Mouse (Mus musculus) embryonic facial prominence, embryonic 10.5 days (tissue): ENCODE measurements around the gene Gmcl1. TPM values are rescaled to one million over a fixed set of nuclear protein-coding genes. Genes with fewer than 3 reads are reported as not detected.
A peak's percentile ranks its signal among the peaks of the same experiment; 100 is the strongest.

Source experiments
- DNase-seq: peaks from one replicate; pipeline ENCODE4 v3.0.0-alpha.2; 2017; ENCODE audit warnings: low spot score
- H3K27ac ChIP-seq: fragments of 300-500 bp; sonication (generic); replicated peaks from 2 replicates; pipeline ENCODE4 v1.5.1; 2016; ENCODE audit warnings: mild to moderate bottlenecking
- H3K27me3 ChIP-seq: fragments of 300-500 bp; sonication (generic); replicated peaks from 2 replicates; pipeline ENCODE4 v1.6.1; 2016; ENCODE audit warnings: low read depth, mild to moderate bottlenecking; ENCODE audit not compliant: poor library complexity, severe bottlenecking
- H3K36me3 ChIP-seq: fragments of 300-500 bp; sonication (generic); replicated peaks from 2 replicates; pipeline ENCODE4 v1.6.1; 2016; ENCODE audit warnings: mild to moderate bottlenecking, moderate library complexity
- H3K4me1 ChIP-seq: fragments of 300-500 bp; sonication (generic); 2 replicates; pipeline ENCODE4 v1.6.1; 2016
- H3K4me3 ChIP-seq: fragments of 300-500 bp; sonication (generic); 2 replicates; pipeline ENCODE4 v1.5.1; 2016; ENCODE audit warnings: mild to moderate bottlenecking, moderate library complexity
- H3K9me3 ChIP-seq: fragments of 300-500 bp; sonication (generic); 2 replicates; pipeline ENCODE4 v1.6.1; 2016; ENCODE audit warnings: mild to moderate bottlenecking
- WGBS: fragments of 180-500 bp; shearing (Covaris S2); methylation state at CpG from one replicate; pipeline ENCODE4 v1.1.7; 2016; 5-methylcytosine and 5-hydroxymethylcytosine counted together
- polyA plus RNA-seq: library from polyadenylated mRNA; unstranded; fragments of >200 nt; fragmentation: Nextera tagmentation; extraction: Ambion mirVana; gene quantifications from 2 replicates; pipeline ENCODE4 v1.2.1, GENCODE M21; 2016

Gene Gmcl1
- polyA plus RNA-seq, 1 experiment from 2014 or later = 36.3 TPM

- Histone ChIP-seq H3K9me3 (no peaks in the 10 kb centered on the region), H3K27ac (no peak overlapping the region), H3K4me3 (no peak overlapping the region), H3K36me3 (peaks cover 53% of the 10 kb centered on the region), H3K27me3 (no peaks in the 10 kb centered on the region), H3K4me1 (no peaks in the 10 kb centered on the region)
- no peak for DNase-seq
- 83% methylated on average over 3 of the region's 3 CpGs for WGBS
Measured at GRCm38 (mm10) chr6:86721977-86722376, 11.2 kb downstream of the Gmcl1 start.

- no peak for DNase-seq
Measured at GRCm38 (mm10) chr6:86708072-86708774, 25.0 kb downstream of the Gmcl1 start.

GRCm38 (mm10) chr6:86702577-86702976, 30.6 kb downstream of the Gmcl1 start:
- H3K4me1 ChIP-seq = no peaks in the 10 kb centered on the region
- H3K36me3 ChIP-seq = peaks cover 89% of the 10 kb centered on the region
- no peak for DNase-seq
- H3K27ac ChIP-seq = no peak overlapping the region
- 89% methylated on average over 9 of the region's 9 CpGs for WGBS
- H3K27me3 ChIP-seq = no peaks in the 10 kb centered on the region
- no peak overlapping the region for H3K4me3 ChIP-seq
- no peaks in the 10 kb centered on the region for H3K9me3 ChIP-seq

More at GRCm38 (mm10) chr6:86708072-86708774, 25.0 kb downstream of the Gmcl1 start:
- no peaks in the 10 kb centered on the region for H3K4me1 ChIP-seq
- no peaks in the 10 kb centered on the region for H3K9me3 ChIP-seq
- peaks cover 74% of the 10 kb centered on the region for H3K36me3 ChIP-seq
- H3K4me3 ChIP-seq = no peak overlapping the region
- 89% methylated on average over 4 of the region's 4 CpGs for WGBS
- no peaks in the 10 kb centered on the region for H3K27me3 ChIP-seq
- H3K27ac ChIP-seq = no peak overlapping the region

- no peak for DNase-seq
- Histone ChIP-seq H3K36me3 (peaks cover 74% of the 10 kb centered on the region), H3K4me1 (no peaks in the 10 kb centered on the region), H3K27ac (no peak overlapping the region), H3K4me3 (no peak overlapping the region), H3K27me3 (no peaks in the 10 kb centered on the region), H3K9me3 (no peaks in the 10 kb centered on the region)
- WGBS = 85% methylated on average over 6 of the region's 6 CpGs
Measured at GRCm38 (mm10) chr6:86697903-86698302, 35.3 kb downstream of the Gmcl1 start.

DNA sequence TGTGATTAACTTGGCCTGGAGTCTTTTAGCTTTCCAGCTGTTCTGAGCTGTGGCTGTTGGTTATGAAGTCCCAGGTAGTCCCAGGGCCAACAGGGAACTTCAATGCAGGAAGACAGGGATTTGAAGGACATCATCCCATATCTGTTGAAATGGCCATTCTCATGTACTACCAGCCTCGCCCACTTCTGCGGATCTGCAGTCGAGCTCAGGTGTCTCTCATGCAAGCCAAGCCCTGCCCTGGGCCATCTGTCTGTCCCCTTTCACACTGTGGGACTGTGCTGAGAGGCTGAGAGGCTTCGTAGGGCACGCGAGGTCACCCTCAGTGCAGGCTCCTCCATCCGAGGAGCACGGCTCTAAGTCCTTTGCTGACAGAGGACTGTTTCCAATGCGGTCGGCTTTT, 37.0 kb downstream of the Gmcl1 start:
- no peaks in the 10 kb centered on the region for H3K9me3 ChIP-seq
- peaks cover 60% of the 10 kb centered on the region for H3K36me3 ChIP-seq
- no peaks in the 10 kb centered on the region for H3K27me3 ChIP-seq
- DNase-seq = no peak
- WGBS = 91% methylated on average over 10 of the region's 10 CpGs
- no peak overlapping the region for H3K4me3 ChIP-seq
- no peaks in the 10 kb centered on the region for H3K4me1 ChIP-seq
- H3K27ac ChIP-seq = no peak overlapping the region

DNA sequence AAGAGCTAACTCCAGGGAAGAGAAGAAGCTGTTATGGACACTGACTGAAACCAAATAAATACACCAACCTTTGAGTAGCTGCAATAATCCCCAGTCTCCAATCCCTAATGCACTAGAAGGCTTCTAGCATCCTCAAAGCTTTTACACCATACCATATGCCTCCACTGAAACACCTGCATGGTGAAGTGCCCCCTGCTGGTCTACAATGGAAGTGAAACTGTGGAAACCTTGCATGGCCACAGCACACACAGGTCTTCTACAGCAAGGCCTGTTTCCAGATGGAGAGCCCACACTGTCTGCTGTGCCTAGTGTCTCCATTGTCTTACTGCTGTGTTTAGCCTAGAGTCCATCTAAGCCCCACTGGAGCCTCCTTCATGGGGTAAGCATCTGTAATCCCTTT, 38.7 kb downstream of the Gmcl1 start:
- Histone ChIP-seq H3K4me1 (no peaks in the 10 kb centered on the region), H3K27ac (no peak overlapping the region), H3K36me3 (peaks cover 59% of the 10 kb centered on the region), H3K9me3 (no peaks in the 10 kb centered on the region), H3K4me3 (no peak overlapping the region), H3K27me3 (no peaks in the 10 kb centered on the region)
- peak; percentile 62 for DNase-seq

GRCm38 (mm10) chr6:86689671-86690070, 43.5 kb downstream of the Gmcl1 start:
- H3K27me3 ChIP-seq = no peaks in the 10 kb centered on the region
- H3K9me3 ChIP-seq = no peaks in the 10 kb centered on the region
- no peak for DNase-seq
- peaks cover under 1% of the 10 kb centered on the region; the same call in 1 of the 2 replicates for H3K4me1 ChIP-seq
- no peak overlapping the region for H3K27ac ChIP-seq
- 92% methylated on average over 3 of the region's 3 CpGs for WGBS
- peaks cover 25% of the 10 kb centered on the region for H3K36me3 ChIP-seq
- no peak overlapping the region for H3K4me3 ChIP-seq

DNA sequence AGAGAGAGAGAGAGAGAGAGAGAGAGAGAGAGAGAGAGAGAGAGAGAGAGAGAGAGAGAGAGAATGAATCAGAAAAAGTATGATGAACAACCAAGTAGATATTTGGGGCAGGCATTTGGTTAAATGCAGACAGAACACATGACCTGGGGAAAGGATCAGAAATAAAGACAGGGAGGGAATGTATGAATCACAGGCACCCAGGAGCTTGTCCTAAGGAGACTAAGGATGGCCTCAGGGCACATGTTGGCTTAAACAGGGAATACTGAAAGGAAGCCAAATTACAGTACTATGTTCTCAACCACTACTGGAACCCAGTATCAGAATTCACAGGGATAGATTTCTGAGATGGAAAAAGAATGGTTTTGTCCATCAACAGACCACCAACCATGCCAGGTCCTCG, 46.2 kb downstream of the Gmcl1 start:
- 68% methylated on average over 1 of the region's 1 CpGs for WGBS
- H3K9me3 ChIP-seq = no peaks in the 10 kb centered on the region
- no peak for DNase-seq
- H3K4me3 ChIP-seq = no peak overlapping the region
- no peaks in the 10 kb centered on the region for H3K27me3 ChIP-seq
- H3K36me3 ChIP-seq = peaks cover 32% of the 10 kb centered on the region
- peaks cover 14% of the 10 kb centered on the region for H3K4me1 ChIP-seq
- H3K27ac ChIP-seq = no peak overlapping the region

DNA sequence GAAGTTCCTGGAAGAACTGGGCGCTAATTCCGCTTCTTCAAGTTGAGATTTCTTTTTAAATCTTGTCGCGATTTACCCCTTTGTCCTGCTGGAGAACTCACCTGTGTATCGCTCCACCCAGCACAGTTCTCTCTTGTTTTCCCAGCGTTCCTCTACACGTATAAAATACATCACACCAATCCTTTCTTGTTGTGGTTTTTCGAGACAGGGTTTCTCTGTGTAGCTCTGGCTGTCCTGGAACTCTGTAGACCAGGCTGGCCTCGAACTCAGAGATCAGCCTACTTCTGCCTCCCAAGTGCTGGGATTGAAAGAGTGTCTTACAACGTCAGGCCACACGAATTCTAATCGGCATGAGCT, 48.5 kb downstream of the Gmcl1 start:
- Histone ChIP-seq H3K4me3 (peak overlapping the region; percentile 75), H3K27ac (peak overlapping the region; percentile 86), H3K4me1 (peaks cover 14% of the 10 kb centered on the region), H3K36me3 (peaks cover 38% of the 10 kb centered on the region), H3K9me3 (no peaks in the 10 kb centered on the region), H3K27me3 (no peaks in the 10 kb centered on the region)
- WGBS = 37% methylated on average over 12 of the region's 12 CpGs
- no peak for DNase-seq

GRCm38 (mm10) chr6:86683872-86684654, 49.1 kb downstream of the Gmcl1 start, which contains the start of gene Snrnp27:
TSS of gene Snrnp27 (minus strand) at chr6:86684522.
- no peaks in the 10 kb centered on the region for H3K27me3 ChIP-seq
- H3K27ac ChIP-seq = peak within 1 kb of the TSS; percentile 86
- 3% methylated on average over 36 of the region's 36 CpGs for whole genome bisulfite sequencing

GRCm38 (mm10) chr6:86681289-86681688, 51.9 kb downstream of the Gmcl1 start:
- H3K36me3 ChIP-seq = peaks cover 67% of the 10 kb centered on the region
- DNase-seq = no peak
- no peaks in the 10 kb centered on the region for H3K9me3 ChIP-seq
- no peak overlapping the region for H3K27ac ChIP-seq
- WGBS = 88% methylated on average over 3 of the region's 3 CpGs
- no peaks in the 10 kb centered on the region for H3K27me3 ChIP-seq
- H3K4me3 ChIP-seq = no peak overlapping the region
- peaks cover 14% of the 10 kb centered on the region for H3K4me1 ChIP-seq

More at GRCm38 (mm10) chr6:86683872-86684654, 49.1 kb downstream of the Gmcl1 start, which contains the start of gene Snrnp27:
- H3K9me3 ChIP-seq = no peaks in the 10 kb centered on the region
- H3K4me1 ChIP-seq = peaks cover 14% of the 10 kb centered on the region
- H3K4me3 ChIP-seq = peak within 1 kb of the TSS; percentile 75
- peaks cover 43% of the 10 kb centered on the region for H3K36me3 ChIP-seq
- DNase-seq = peak; percentile 94

- H3K27ac ChIP-seq = no peak overlapping the region
- peaks cover 97% of the 10 kb centered on the region for H3K36me3 ChIP-seq
- H3K27me3 ChIP-seq = no peaks in the 10 kb centered on the region
- H3K4me3 ChIP-seq = no peak overlapping the region
- WGBS = 94% methylated on average over 6 of the region's 6 CpGs
- no peak for DNase-seq
- H3K9me3 ChIP-seq = no peaks in the 10 kb centered on the region
- H3K4me1 ChIP-seq = peaks cover 5% of the 10 kb centered on the region; the same call in 1 of the 2 replicates
Measured at GRCm38 (mm10) chr6:86678341-86678740, 54.8 kb downstream of the Gmcl1 start.

DNA sequence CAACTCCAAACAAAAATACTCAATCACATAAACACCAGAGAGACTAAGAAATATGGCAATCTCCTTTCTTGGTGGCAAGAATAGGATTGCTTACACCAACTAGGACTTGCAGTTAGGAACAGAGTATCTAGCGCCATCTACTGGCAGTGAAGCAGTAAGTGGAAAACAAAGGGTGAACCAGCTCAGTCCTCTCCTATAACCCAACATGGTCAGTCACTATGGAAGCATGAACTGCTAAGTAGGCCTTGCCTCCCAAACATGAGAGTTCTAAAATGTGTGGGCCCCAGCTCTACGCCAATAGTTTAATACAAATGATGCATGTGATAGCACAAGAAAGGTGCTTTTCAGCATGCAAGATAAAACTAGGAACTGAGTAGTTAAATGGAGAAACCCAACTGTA, 62.3 kb downstream of the Gmcl1 start:
- Histone ChIP-seq H3K4me3 (no peak overlapping the region), H3K9me3 (no peaks in the 10 kb centered on the region), H3K27ac (no peak overlapping the region), H3K36me3 (peaks cover 50% of the 10 kb centered on the region), H3K27me3 (no peaks in the 10 kb centered on the region), H3K4me1 (peaks cover 23% of the 10 kb centered on the region)
- DNase-seq = peak; percentile 54
- WGBS = 23% methylated on average over 2 of the region's 2 CpGs
